Mouse (Mus musculus) kidney, postnatal 0 days (tissue): ENCODE data around the gene Lepr. TPM values are rescaled to one million over a fixed set of nuclear protein-coding genes. Genes with fewer than 3 reads are reported as not detected.

ENCODE experiments used
- ATAC-seq: fragments of 200-750 bp; cut with Nextera tagmentation; replicated peaks from 2 replicates; pipeline ENCODE4 v1.8.0; 2017; ENCODE audit warnings: low read depth, moderate number of reproducible peaks, moderate TSS enrichment, moderate library complexity; ENCODE audit not compliant: low FRiP score
- DNase-seq: peaks from one replicate; pipeline ENCODE4 v3.0.0-alpha.2; 2016; ENCODE audit warnings: low spot score
- H3K27ac ChIP-seq: fragments of 300-500 bp; sonication (generic); 2 replicates; pipeline ENCODE4 v1.5.1; 2014; ENCODE audit warnings: mild to moderate bottlenecking
- H3K27me3 ChIP-seq: fragments of 300-500 bp; sonication (generic); 2 replicates; pipeline ENCODE4 v1.6.1; 2014; ENCODE audit warnings: low read length, mixed read lengths; ENCODE audit not compliant: insufficient read depth
- H3K36me3 ChIP-seq: fragments of 300-500 bp; sonication (generic); 2 replicates; pipeline ENCODE4 v1.6.1; 2014; ENCODE audit warnings: low read length, mixed read lengths; ENCODE audit not compliant: insufficient read depth
- H3K4me1 ChIP-seq: fragments of 300-500 bp; sonication (generic); replicated peaks from 2 replicates; pipeline ENCODE4 v1.6.1; 2014; ENCODE audit warnings: antibody characterized with exemption, low read length, mixed read lengths; ENCODE audit not compliant: insufficient read depth
- H3K4me2 ChIP-seq: fragments of 300-500 bp; sonication (generic); 2 replicates; pipeline ENCODE4 v1.6.1; 2014; ENCODE audit warnings: mild to moderate bottlenecking, low read length, moderate library complexity, mixed read lengths
- H3K4me3 ChIP-seq: fragments of 300-500 bp; sonication (generic); replicated peaks from 2 replicates; pipeline ENCODE4 v1.5.1; 2014; ENCODE audit warnings: low read depth, low read length
- H3K9ac ChIP-seq: fragments of 300-500 bp; sonication (generic); 2 replicates; pipeline ENCODE4 v1.6.1; 2014; ENCODE audit warnings: low read depth, low read length
- H3K9me3 ChIP-seq: fragments of 300-500 bp; sonication (generic); replicated peaks from 2 replicates; pipeline ENCODE4 v1.6.1; 2016; ENCODE audit warnings: low read length, inconsistent platforms, mixed read lengths
- CTCF ChIP-seq: IDR thresholded peaks from 2 replicates; pipeline ENCODE4 v1.5.1; 2016; ENCODE audit warnings: antibody characterized with exemption, low read depth, mild to moderate bottlenecking, moderate library complexity
- WGBS: fragments of 180-500 bp; shearing (Covaris S2); extraction: QIAGEN DNeasy Blood & Tissue Kit; methylation state at CpG from one replicate; pipeline ENCODE4 v1.1.7; 2014; 5-methylcytosine and 5-hydroxymethylcytosine counted together
- polyA plus RNA-seq: library from polyadenylated mRNA; unstranded; fragments of >200 nt; fragmentation: Nextera tagmentation; extraction: Ambion mirVana; gene quantifications from 2 replicates; pipeline ENCODE4 v1.2.1, GENCODE M21; 2015

Gene Lepr
- polyA plus RNA-seq, 1 experiment from 2014 or later, result 7.2 TPM

DNA sequence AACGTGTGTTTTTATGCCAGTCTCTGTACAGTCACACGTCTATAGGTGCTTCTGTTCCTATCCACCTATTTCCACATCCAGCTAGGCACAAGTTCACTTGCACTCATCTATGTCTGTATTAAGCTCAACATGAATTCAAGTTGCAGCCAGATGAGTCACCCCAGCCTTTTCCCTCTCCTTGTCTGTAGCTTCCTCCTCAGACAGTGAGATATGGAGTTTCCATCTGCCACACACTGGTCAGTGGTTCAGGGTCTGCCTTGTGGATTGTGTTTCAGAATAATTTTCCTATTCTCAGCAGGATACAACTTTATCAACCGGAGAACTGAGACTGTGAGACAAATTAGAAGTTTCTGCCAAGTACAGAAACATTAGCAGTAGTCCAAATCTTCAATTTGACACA, 20.0 kb upstream of the Lepr start:
- H3K36me3 ChIP-seq, result no peaks in the 10 kb centered on the region
- H3K27me3 ChIP-seq, result no peaks in the 10 kb centered on the region
- 83% methylated on average over 3 of the region's 3 CpGs for WGBS
- no peaks in the 10 kb centered on the region for H3K4me1 ChIP-seq
- H3K9me3 ChIP-seq, result no peaks in the 10 kb centered on the region
- ATAC-seq (no peak), DNase-seq (no peak)
- H3K9ac ChIP-seq, result no peak overlapping the region
- H3K4me2 ChIP-seq, result no peak overlapping the region
- H3K4me3 ChIP-seq, result no peak overlapping the region
- no peak for TF ChIP-seq CTCF
- H3K27ac ChIP-seq, result no peak overlapping the region

DNA sequence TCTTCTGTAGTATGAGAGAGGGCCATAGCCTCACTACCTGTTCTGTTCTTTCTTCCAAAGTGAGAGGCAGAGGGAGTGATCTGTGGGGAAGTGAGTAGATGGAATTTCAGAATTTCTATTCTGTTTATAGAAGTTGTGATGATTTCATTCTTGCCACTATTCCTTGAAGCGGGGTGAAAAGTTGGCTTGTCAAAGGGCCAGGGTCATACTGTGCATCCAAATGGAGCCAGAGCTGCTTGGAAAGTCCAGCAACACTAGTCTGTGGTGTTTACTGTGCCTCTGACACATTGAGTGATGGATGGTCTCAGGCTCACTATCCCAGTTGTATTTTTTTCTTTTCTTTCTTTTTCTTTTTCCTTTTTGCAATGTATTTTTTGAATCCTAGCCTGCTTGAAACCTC, 17.8 kb upstream of the Lepr start:
- Histone ChIP-seq H3K36me3 (no peaks in the 10 kb centered on the region), H3K27ac (no peak overlapping the region), H3K4me2 (no peak overlapping the region), H3K27me3 (no peaks in the 10 kb centered on the region), H3K4me1 (no peaks in the 10 kb centered on the region), H3K4me3 (no peak overlapping the region), H3K9ac (no peak overlapping the region), H3K9me3 (no peaks in the 10 kb centered on the region)
- WGBS, result 65% methylated on average over 1 of the region's 1 CpGs
- TF ChIP-seq CTCF, result no peak
- ATAC-seq, result no peak
- no peak for DNase-seq

DNA sequence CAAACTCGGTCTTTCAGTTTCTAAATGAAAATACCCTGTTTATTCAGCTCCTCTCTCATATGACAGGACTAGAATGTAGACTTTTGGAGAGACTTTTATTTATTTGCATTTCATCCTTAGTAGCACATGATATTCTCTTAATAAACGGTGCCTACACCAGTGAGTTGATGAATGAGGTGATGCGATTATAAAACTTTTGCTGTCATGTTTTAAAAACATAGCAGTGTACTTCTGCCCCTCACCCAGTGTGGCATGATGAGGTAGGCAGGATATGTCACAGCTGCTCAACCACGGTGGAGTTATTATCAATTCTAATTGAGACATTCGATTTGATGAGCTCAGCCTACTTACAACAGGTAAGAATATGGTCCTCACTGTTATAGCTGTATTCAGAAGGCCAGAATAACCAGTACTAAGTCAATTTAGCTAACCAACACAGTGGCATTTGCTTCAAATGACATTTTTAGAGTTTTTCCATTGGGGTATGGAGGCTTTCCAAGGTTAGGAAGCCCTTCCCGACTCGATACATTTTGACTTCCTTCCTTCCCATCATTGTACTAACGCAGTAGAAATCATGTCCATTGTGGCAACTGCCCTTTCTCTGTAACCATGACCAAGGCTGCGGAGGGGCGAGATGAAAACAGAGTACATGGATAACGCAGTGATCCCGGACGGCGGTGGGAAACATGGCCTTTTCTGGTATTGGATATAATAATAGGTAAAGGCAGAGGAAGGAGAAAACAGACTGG, 16.1 kb upstream of the Lepr start:
- Histone ChIP-seq H3K36me3 (no peaks in the 10 kb centered on the region), H3K4me2 (no peak overlapping the region), H3K27ac (no peak overlapping the region), H3K9ac (no peak overlapping the region), H3K4me1 (no peaks in the 10 kb centered on the region), H3K27me3 (no peaks in the 10 kb centered on the region), H3K4me3 (no peak overlapping the region), H3K9me3 (no peaks in the 10 kb centered on the region)
- ATAC-seq (no peak), DNase-seq (no peak)
- no peak for TF ChIP-seq CTCF
- WGBS, result 78% methylated on average over 14 of the region's 14 CpGs

- Histone ChIP-seq H3K36me3 (no peaks in the 10 kb centered on the region), H3K27me3 (no peaks in the 10 kb centered on the region), H3K4me1 (no peaks in the 10 kb centered on the region), H3K27ac (no peak overlapping the region), H3K4me2 (no peak overlapping the region), H3K4me3 (no peak overlapping the region), H3K9ac (no peak overlapping the region), H3K9me3 (no peaks in the 10 kb centered on the region)
- DNase-seq, result no peak
- ATAC-seq, result no peak
- WGBS, result 75% methylated on average over 9 of the region's 9 CpGs
- no peak for TF ChIP-seq CTCF
These were observed 11.9 kb upstream of the Lepr start for GRCm38 (mm10) chr4:101705325-101705724.

GRCm38 (mm10) chr4:101707234-101707633, 10.0 kb upstream of the Lepr start:
- TF ChIP-seq CTCF, result no peak
- no peak overlapping the region for H3K4me2 ChIP-seq
- WGBS, result 33% methylated on average over 2 of the region's 2 CpGs
- H3K36me3 ChIP-seq, result no peaks in the 10 kb centered on the region
- DNase-seq (no peak), ATAC-seq (no peak)
- H3K4me3 ChIP-seq, result no peak overlapping the region
- H3K9ac ChIP-seq, result no peak overlapping the region
- H3K27ac ChIP-seq, result no peak overlapping the region
- H3K9me3 ChIP-seq, result no peaks in the 10 kb centered on the region
- H3K27me3 ChIP-seq, result no peaks in the 10 kb centered on the region
- no peaks in the 10 kb centered on the region for H3K4me1 ChIP-seq

DNA sequence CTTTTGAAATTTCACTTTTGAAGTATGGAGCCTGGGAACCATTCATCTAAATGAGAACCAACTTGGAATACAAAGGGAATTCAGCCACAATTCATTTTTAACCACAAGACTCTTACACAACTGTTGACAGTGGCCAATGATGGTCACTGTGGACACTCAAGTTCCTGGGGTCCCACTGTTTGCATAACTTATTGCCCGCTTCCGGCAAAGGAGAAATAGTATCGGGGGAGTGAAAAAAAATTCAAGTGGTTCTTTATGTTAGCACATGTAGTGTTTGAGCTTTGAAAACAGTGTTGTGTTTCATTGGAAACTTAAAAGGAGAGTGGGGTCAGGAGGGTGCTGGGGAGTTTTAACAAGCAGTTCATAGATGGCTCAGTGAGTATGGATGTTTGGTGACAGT, 9.3 kb upstream of the Lepr start:
- no peaks in the 10 kb centered on the region for H3K36me3 ChIP-seq
- no peaks in the 10 kb centered on the region for H3K4me1 ChIP-seq
- H3K9ac ChIP-seq, result no peak overlapping the region
- no peak overlapping the region for H3K4me3 ChIP-seq
- no peaks in the 10 kb centered on the region for H3K9me3 ChIP-seq
- DNase-seq (no peak), ATAC-seq (no peak)
- no peak for TF ChIP-seq CTCF
- H3K4me2 ChIP-seq, result no peak overlapping the region
- no peak overlapping the region for H3K27ac ChIP-seq
- H3K27me3 ChIP-seq, result no peaks in the 10 kb centered on the region
- WGBS, result 42% methylated on average over 3 of the region's 3 CpGs

- ATAC-seq, result no peak
- WGBS, result 56% methylated on average over 4 of the region's 4 CpGs
- no peak for DNase-seq
- no peak overlapping the region for H3K4me2 ChIP-seq
- no peaks in the 10 kb centered on the region for H3K4me1 ChIP-seq
- no peak overlapping the region for H3K27ac ChIP-seq
- H3K9ac ChIP-seq, result no peak overlapping the region
- no peaks in the 10 kb centered on the region for H3K36me3 ChIP-seq
- no peaks in the 10 kb centered on the region for H3K27me3 ChIP-seq
- no peaks in the 10 kb centered on the region for H3K9me3 ChIP-seq
- TF ChIP-seq CTCF, result no peak
- no peak overlapping the region for H3K4me3 ChIP-seq
These were observed 6.8 kb upstream of the Lepr start for GRCm38 (mm10) chr4:101710361-101710760.
